Mouse (Mus musculus): ENCODE data around the gene Ankrd9. TPM values are rescaled to one million over a fixed set of nuclear protein-coding genes. Genes with fewer than 3 reads are reported as not detected.

Gene Ankrd9
- 12.2 and 14.2 TPM in 2 replicates for polyA plus RNA-seq (2015; fragmentation: Nextera tagmentation; extraction: Ambion mirVana)

DNA sequence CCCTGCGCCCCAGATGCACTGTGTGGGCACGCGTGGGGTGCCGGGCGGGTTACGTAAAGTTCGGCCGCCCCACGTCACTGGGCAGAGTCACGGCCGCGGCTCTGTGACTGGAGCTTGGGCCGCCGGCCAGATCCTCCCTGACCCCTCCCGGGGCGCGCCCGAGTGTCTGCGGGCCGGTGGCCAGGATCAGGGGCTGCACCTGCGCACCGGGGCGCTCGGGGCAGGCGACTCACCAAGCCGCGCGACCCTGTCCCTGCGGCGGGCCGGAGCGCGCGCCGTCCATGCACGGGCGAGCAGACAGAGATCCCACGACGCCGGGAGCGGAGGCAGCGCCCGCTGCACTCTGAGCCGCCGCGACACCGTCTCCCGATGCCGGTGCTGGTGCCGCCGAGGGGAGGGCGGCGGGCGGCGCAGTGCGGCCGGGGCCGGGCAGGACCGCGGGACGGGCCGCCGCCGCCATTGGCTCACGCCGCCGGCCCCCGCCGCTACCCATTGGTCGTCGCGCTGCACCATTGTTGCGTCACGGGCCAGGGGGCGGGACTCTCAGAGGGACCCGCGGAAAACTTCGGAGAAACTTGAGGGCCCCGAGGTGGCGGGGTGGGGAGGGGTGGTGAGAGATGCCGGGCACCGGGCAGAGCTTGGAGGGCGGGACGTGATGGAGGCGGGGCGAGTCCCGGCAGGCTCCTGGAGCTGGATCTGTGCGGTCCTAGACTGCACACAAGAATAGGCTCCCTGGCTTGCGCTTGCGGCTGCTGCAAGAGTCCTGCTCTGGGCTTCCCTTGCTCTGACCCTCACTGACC is at the start of gene Ankrd9:
TSS of gene Ankrd9 (minus strand) at position 434 of the 800 bp plus-strand sequence.
- Histone ChIP-seq H3K4me1 (ENCODE audit: control insufficient read depth, insufficient read depth, low read depth, low read length) (peaks cover 11% of the 10 kb centered on the region), H3K27ac (ENCODE audit: low read depth, low read length) (peak within 1 kb of the TSS; percentile 42; the same call in 1 of the 2 replicates), H3K27me3 (replicated peaks; ENCODE audit: control insufficient read depth, insufficient read depth, low read length) (no peaks in the 10 kb centered on the region), H3K36me3 (ENCODE audit: control insufficient read depth, insufficient read depth, low read length) (0 out of 2 replicates have a peak, but pooled peaks cover 7% of the 10 kb centered on the region), H3K4me3 (ENCODE audit: low read length) (peak within 1 kb of the TSS; percentile 89), H3K9ac (ENCODE audit: low read depth, low read length) (peak within 1 kb of the TSS; percentile 86), H3K4me2 (ENCODE audit: low read length) (peak within 1 kb of the TSS; percentile 91), H3K9me3 (ENCODE audit: control insufficient read depth, low read length) (no peaks in the 10 kb centered on the region)
- peak; percentile 98 for ATAC-seq
- under 1% methylated on average over 67 of the region's 90 CpGs for WGBS

GRCm38 (mm10) chr12:111021577-111021976 is 42.7 kb upstream of the Ankrd9 start:
- Histone ChIP-seq H3K4me1 (ENCODE audit: control insufficient read depth, insufficient read depth, low read depth, low read length) (no peaks in the 10 kb centered on the region), H3K27ac (ENCODE audit: low read depth, low read length) (no peak overlapping the region), H3K9ac (ENCODE audit: low read depth, low read length) (no peak overlapping the region), H3K36me3 (ENCODE audit: control insufficient read depth, insufficient read depth, low read length) (no peaks in the 10 kb centered on the region), H3K9me3 (ENCODE audit: control insufficient read depth, low read length) (no peaks in the 10 kb centered on the region), H3K4me3 (ENCODE audit: low read length) (no peak overlapping the region), H3K4me2 (ENCODE audit: low read length) (no peak overlapping the region), H3K27me3 (replicated peaks; ENCODE audit: control insufficient read depth, insufficient read depth, low read length) (no peaks in the 10 kb centered on the region)
- WGBS: 72% methylated on average over 3 of the region's 3 CpGs
- ATAC-seq: no peak

DNA sequence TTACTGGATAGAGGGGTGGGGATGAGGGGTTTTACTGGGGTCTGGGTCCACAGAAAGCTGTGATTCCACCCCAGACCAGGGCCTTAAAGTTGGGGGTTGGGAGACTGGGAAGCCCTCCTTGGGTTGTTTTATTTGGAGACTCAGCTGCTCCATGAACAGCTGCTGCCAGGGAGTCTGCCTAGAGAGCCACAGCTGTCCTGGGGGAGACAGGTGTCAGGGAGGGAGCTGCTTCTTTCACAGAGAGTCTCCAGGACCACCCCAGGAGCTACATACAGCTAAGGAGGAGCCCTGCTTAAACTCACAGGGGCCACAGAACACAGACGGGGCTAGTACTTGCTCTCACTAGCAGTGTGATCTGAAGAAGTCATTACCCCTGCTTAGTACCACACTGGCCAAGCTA is 42.3 kb upstream of the Ankrd9 start:
- H3K4me3 ChIP-seq (ENCODE audit: low read length): no peak overlapping the region
- no peak for ATAC-seq
- H3K9me3 ChIP-seq (ENCODE audit: control insufficient read depth, low read length): no peaks in the 10 kb centered on the region
- 42% methylated on average over 1 of the region's 1 CpGs for WGBS
- no peaks in the 10 kb centered on the region for H3K36me3 ChIP-seq (ENCODE audit: control insufficient read depth, insufficient read depth, low read length)
- H3K4me2 ChIP-seq (ENCODE audit: low read length): no peak overlapping the region
- no peak overlapping the region for H3K27ac ChIP-seq (ENCODE audit: low read depth, low read length)
- no peak overlapping the region; the same call in 1 of the 2 replicates for H3K9ac ChIP-seq (ENCODE audit: low read depth, low read length)
- no peaks in the 10 kb centered on the region for H3K4me1 ChIP-seq (ENCODE audit: control insufficient read depth, insufficient read depth, low read depth, low read length)
- H3K27me3 ChIP-seq (replicated peaks; ENCODE audit: control insufficient read depth, insufficient read depth, low read length): no peaks in the 10 kb centered on the region

GRCm38 (mm10) chr12:111019086-111019485 is 40.2 kb upstream of the Ankrd9 start:
- Histone ChIP-seq H3K9ac (ENCODE audit: low read depth, low read length) (no peak overlapping the region), H3K4me3 (ENCODE audit: low read length) (no peak overlapping the region), H3K27me3 (replicated peaks; ENCODE audit: control insufficient read depth, insufficient read depth, low read length) (no peaks in the 10 kb centered on the region), H3K4me1 (ENCODE audit: control insufficient read depth, insufficient read depth, low read depth, low read length) (no peaks in the 10 kb centered on the region), H3K9me3 (ENCODE audit: control insufficient read depth, low read length) (no peaks in the 10 kb centered on the region), H3K36me3 (ENCODE audit: control insufficient read depth, insufficient read depth, low read length) (no peaks in the 10 kb centered on the region), H3K27ac (ENCODE audit: low read depth, low read length) (no peak overlapping the region), H3K4me2 (ENCODE audit: low read length) (no peak overlapping the region)
- WGBS: 97% methylated on average over 2 of the region's 2 CpGs
- no peak for ATAC-seq

DNA sequence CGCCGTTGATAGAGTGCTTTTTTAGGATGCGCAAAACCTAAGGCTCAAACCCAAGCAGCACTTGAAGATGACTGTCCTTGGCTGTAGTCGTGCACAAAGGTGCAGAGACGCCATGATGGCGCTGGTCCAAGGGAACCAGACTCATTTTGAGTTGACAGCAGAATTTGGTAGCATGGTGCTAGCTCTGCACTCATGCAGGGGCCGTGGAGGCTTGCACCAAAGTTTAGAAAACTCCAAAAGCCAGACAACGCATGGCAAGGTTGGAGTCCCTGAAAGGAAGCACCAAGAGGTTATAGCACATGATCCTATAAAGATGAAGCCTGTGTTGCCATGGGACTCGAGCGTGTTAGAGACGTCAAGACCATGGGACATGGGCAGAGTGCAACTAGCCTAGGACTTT is 39.2 kb upstream of the Ankrd9 start:
- Histone ChIP-seq H3K27me3 (replicated peaks; ENCODE audit: control insufficient read depth, insufficient read depth, low read length) (no peaks in the 10 kb centered on the region), H3K36me3 (ENCODE audit: control insufficient read depth, insufficient read depth, low read length) (no peaks in the 10 kb centered on the region), H3K9me3 (ENCODE audit: control insufficient read depth, low read length) (no peaks in the 10 kb centered on the region), H3K9ac (ENCODE audit: low read depth, low read length) (no peak overlapping the region), H3K27ac (ENCODE audit: low read depth, low read length) (no peak overlapping the region), H3K4me2 (ENCODE audit: low read length) (no peak overlapping the region), H3K4me1 (ENCODE audit: control insufficient read depth, insufficient read depth, low read depth, low read length) (no peaks in the 10 kb centered on the region), H3K4me3 (ENCODE audit: low read length) (no peak overlapping the region)
- ATAC-seq: no peak
- WGBS: 95% methylated on average over 11 of the region's 11 CpGs

- ATAC-seq: no peak
- Histone ChIP-seq H3K9ac (ENCODE audit: low read depth, low read length) (no peak overlapping the region), H3K27ac (ENCODE audit: low read depth, low read length) (no peak overlapping the region), H3K4me2 (ENCODE audit: low read length) (no peak overlapping the region), H3K4me1 (ENCODE audit: control insufficient read depth, insufficient read depth, low read depth, low read length) (no peaks in the 10 kb centered on the region), H3K36me3 (ENCODE audit: control insufficient read depth, insufficient read depth, low read length) (no peaks in the 10 kb centered on the region), H3K27me3 (replicated peaks; ENCODE audit: control insufficient read depth, insufficient read depth, low read length) (no peaks in the 10 kb centered on the region), H3K4me3 (ENCODE audit: low read length) (no peak overlapping the region), H3K9me3 (ENCODE audit: control insufficient read depth, low read length) (no peaks in the 10 kb centered on the region; the same call in 1 of the 2 replicates)
- WGBS: 75% methylated on average over 3 of the region's 3 CpGs
These were observed 38.0 kb upstream of the Ankrd9 start for GRCm38 (mm10) chr12:111016807-111017206.

GRCm38 (mm10) chr12:111009615-111010257 is 30.9 kb upstream of the Ankrd9 start:
- Histone ChIP-seq H3K27ac (ENCODE audit: low read depth, low read length) (no peak overlapping the region), H3K4me3 (ENCODE audit: low read length) (no peak overlapping the region), H3K9me3 (ENCODE audit: control insufficient read depth, low read length) (no peaks in the 10 kb centered on the region; the same call in 1 of the 2 replicates), H3K9ac (ENCODE audit: low read depth, low read length) (no peak overlapping the region), H3K36me3 (ENCODE audit: control insufficient read depth, insufficient read depth, low read length) (no peaks in the 10 kb centered on the region), H3K4me1 (ENCODE audit: control insufficient read depth, insufficient read depth, low read depth, low read length) (peaks cover 11% of the 10 kb centered on the region), H3K27me3 (replicated peaks; ENCODE audit: control insufficient read depth, insufficient read depth, low read length) (no peaks in the 10 kb centered on the region), H3K4me2 (ENCODE audit: low read length) (no peak overlapping the region)
- 69% methylated on average over 6 of the region's 6 CpGs for WGBS
- ATAC-seq: no peak

- WGBS: 42% methylated on average over 11 of the region's 11 CpGs
- H3K9me3 ChIP-seq (ENCODE audit: control insufficient read depth, low read length): no peaks in the 10 kb centered on the region; the same call in 1 of the 2 replicates
These were observed 30.0 kb upstream of the Ankrd9 start for GRCm38 (mm10) chr12:111008500-111009490.

More at GRCm38 (mm10) chr12:111008500-111009490, 30.0 kb upstream of the Ankrd9 start:
- Histone ChIP-seq H3K4me1 (ENCODE audit: control insufficient read depth, insufficient read depth, low read depth, low read length) (peaks cover 11% of the 10 kb centered on the region), H3K36me3 (ENCODE audit: control insufficient read depth, insufficient read depth, low read length) (no peaks in the 10 kb centered on the region), H3K27me3 (replicated peaks; ENCODE audit: control insufficient read depth, insufficient read depth, low read length) (no peaks in the 10 kb centered on the region), H3K27ac (ENCODE audit: low read depth, low read length) (no peak overlapping the region; the same call in 1 of the 2 replicates), H3K9ac (ENCODE audit: low read depth, low read length) (no peak overlapping the region), H3K4me2 (ENCODE audit: low read length) (no peak overlapping the region), H3K4me3 (ENCODE audit: low read length) (no peak overlapping the region)
- ATAC-seq: peak; percentile 37; the same call in 1 of the 2 replicates

Measured in hindbrain, embryonic 16.5 days (tissue).